Mouse (Mus musculus) embryonic fibroblast, embryonic 13.5 days (primary cell): ENCODE measurements around the gene Plcb3.

ENCODE experiments used
- CTCF ChIP-seq: IDR thresholded peaks from 2 replicates; pipeline ENCODE4 v1.5.1; 2011; ENCODE audit warnings: mild to moderate bottlenecking, control low read depth, low read length, moderate library complexity, borderline replicate concordance; ENCODE audit not compliant: insufficient read depth
- POLR2A ChIP-seq: IDR thresholded peaks from 2 replicates; pipeline ENCODE4 v1.6.1; 2011; ENCODE audit warnings: low read depth, mild to moderate bottlenecking, control low read depth, low read length, moderate library complexity

GRCm38 (mm10) chr19:6949951-6950350, 26.3 kb downstream of the Plcb3 start:
- TF ChIP-seq POLR2A (no peak), CTCF (no peak)
